Mouse (Mus musculus): Measurements from ENCODE around the gene Ifitm10. TPM values are rescaled to one million over a fixed set of nuclear protein-coding genes. Genes with fewer than 3 reads are reported as not detected.
"Not testable (repeated sequence)": the region's sequence is repeated elsewhere in the genome, so short reads cannot be mapped to it uniquely, and the experiment has no call there.

Gene Ifitm10
- 9.5 and 10.1 TPM in 2 replicates for polyA plus RNA-seq (2015; fragmentation: Nextera tagmentation; extraction: Ambion mirVana)

DNA sequence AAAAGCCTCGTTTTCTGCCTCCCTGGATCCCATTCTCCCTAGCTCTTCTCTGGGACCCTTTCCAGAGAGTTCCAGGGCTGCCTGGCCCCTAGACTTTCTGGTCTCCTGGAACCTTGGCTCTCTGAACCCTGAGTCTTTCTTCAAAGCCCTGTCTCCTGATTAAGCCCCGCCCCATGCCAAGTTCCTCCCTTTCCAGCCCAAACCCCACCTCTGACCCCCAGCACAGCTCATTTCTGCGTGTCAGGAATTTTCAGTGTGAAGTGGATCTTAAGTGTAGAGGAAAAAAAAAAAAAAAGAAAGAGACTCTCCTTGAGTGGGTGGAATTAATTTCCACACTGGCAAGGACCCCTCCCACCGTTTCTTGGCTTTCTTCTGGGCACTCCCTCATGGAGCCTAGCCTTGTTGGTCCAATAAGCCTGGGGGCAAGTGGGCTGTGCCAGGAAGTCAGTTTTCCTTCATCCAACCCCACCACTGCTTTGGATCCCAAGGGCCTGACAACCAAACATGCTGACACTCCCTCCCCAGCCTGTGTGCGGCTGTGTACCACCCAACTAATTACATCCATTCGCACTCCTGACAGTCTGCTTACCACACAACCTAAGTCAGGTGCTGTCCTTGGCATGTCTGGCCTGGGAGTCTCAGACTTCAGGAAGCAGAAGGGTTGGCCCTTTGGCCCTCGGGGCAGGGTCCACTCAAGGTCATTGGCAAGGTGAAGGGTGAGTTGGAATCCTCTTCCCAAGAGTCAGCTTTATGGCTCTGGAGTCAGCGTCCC is at the start of gene Ifitm10:
Gene Ifitm10, minus strand, starts transcription at position 113 of the 772 bp plus-strand sequence.
- no peak for ATAC-seq (replicated peaks)
- H3K4me3 ChIP-seq = no peak within 1 kb of the TSS
- H3K36me3 ChIP-seq (replicated peaks) = peaks cover 18% of the 10 kb centered on the region
- H3K4me2 ChIP-seq = peak within 1 kb of the TSS; percentile 67
- H3K4me1 ChIP-seq = peaks cover 10% of the 10 kb centered on the region
- H3K9me3 ChIP-seq = no peaks in the 10 kb centered on the region
- 68% methylated on average over 8 of the region's 8 CpGs for WGBS
- H3K27ac ChIP-seq = no peak within 1 kb of the TSS
- H3K9ac ChIP-seq = no peak within 1 kb of the TSS
- H3K27me3 ChIP-seq (replicated peaks) = peaks cover 27% of the 10 kb centered on the region

DNA sequence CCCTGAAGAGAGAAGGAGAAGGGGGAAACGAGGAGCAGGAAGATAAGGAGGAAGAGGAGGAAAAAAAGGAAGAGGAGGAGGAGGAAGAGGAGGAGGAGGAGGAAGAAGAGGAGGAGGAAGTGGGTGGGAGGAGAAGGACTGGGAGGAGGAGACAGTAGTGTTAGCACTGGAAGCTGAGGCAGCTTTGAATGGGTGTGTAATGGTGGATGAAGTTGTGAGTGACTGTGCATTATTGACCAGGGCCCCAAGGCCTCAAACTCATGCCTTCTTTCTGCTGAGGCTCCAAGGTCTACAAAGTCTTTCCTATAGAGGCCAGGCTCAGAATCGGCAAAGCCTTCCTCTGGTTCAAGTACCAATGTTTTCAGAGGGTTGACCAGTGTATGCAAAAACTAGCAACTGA is 48.3 kb upstream of the Ifitm10 start:
- H3K36me3 ChIP-seq (replicated peaks) = no peaks in the 10 kb centered on the region
- H3K4me2 ChIP-seq = no peak overlapping the region
- H3K9ac ChIP-seq = no peak overlapping the region
- ATAC-seq (replicated peaks) = no peak
- no peak overlapping the region for H3K27ac ChIP-seq
- no peaks in the 10 kb centered on the region for H3K4me1 ChIP-seq
- no peaks in the 10 kb centered on the region for H3K9me3 ChIP-seq
- H3K27me3 ChIP-seq (replicated peaks) = no peaks in the 10 kb centered on the region
- no peak overlapping the region for H3K4me3 ChIP-seq
- 84% methylated on average over 2 of the region's 2 CpGs for WGBS

DNA sequence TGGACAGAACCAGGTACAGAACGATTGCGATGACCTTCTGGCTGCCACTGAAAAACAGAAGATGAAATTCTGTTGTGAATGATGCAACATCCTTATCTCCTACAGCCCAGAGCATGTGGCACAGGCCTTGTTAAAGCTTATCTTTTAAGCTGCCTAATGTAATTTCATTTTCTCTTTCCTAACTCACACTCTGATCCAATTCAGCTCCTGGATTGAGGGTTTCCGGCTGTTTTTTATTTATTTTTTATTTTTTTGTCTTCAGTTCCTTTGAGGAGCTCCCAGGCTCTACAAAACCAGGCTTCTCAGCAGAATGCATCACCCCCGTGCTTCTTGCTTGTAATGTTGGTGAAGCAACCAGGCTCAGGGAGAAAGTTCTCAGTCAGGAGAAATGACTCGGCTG is 46.3 kb upstream of the Ifitm10 start:
- 83% methylated on average over 5 of the region's 5 CpGs for WGBS
- H3K4me2 ChIP-seq = no peak overlapping the region
- no peak for ATAC-seq (replicated peaks)

DNA sequence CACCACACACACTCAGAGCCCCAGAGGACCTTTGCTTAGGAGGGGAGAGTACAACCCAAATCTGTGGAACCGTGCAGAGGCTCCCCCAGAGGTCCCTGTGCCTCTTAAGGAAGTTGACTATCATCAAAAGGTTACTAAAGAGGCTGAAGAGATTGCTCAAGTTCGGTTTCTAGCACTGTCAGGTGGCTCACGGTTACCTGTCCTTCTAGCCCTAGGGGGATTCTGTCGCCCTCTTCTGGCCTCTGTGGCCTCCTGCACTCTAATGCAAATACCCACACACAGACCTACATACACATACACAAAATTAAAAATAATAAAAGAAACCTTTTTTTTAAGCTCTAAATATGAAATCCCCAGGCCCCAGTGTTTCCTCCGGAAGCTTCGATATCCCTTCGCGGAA is 45.1 kb upstream of the Ifitm10 start:
- WGBS = 87% methylated on average over 8 of the region's 8 CpGs
- H3K9me3 ChIP-seq = no peaks in the 10 kb centered on the region
- no peaks in the 10 kb centered on the region for H3K4me1 ChIP-seq
- H3K4me3 ChIP-seq = no peak overlapping the region
- no peak overlapping the region for H3K4me2 ChIP-seq
- no peaks in the 10 kb centered on the region for H3K27me3 ChIP-seq (replicated peaks)
- H3K27ac ChIP-seq = no peak overlapping the region
- H3K9ac ChIP-seq = no peak overlapping the region
- ATAC-seq (replicated peaks) = no peak
- H3K36me3 ChIP-seq (replicated peaks) = no peaks in the 10 kb centered on the region

More for the DNA sequence above, 46.3 kb upstream of the Ifitm10 start:
- Histone ChIP-seq H3K9me3 (no peaks in the 10 kb centered on the region), H3K36me3 (replicated peaks) (no peaks in the 10 kb centered on the region), H3K27ac (no peak overlapping the region), H3K4me3 (no peak overlapping the region), H3K4me1 (no peaks in the 10 kb centered on the region), H3K27me3 (replicated peaks) (no peaks in the 10 kb centered on the region), H3K9ac (no peak overlapping the region)

DNA sequence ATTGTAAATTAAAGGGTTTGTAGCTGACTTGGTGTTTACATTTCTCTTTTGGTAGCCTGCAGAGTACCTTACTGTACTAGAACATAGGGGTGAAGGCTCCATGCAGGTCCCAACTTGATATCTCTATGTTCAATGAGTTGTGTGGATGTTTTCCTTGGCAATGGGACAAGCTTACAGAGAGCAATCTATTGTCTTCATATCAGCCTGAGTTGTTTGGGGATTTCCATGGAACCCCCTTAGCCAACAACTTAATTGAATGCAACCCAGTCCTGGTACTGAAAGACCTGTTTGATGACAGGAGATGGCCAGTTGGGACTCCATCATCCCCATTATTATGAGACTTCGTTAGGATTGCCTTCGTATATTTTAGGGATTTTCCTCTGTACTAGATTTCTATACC is 44.5 kb upstream of the Ifitm10 start:
- no peak overlapping the region for H3K4me3 ChIP-seq
- no peaks in the 10 kb centered on the region for H3K4me1 ChIP-seq

DNA sequence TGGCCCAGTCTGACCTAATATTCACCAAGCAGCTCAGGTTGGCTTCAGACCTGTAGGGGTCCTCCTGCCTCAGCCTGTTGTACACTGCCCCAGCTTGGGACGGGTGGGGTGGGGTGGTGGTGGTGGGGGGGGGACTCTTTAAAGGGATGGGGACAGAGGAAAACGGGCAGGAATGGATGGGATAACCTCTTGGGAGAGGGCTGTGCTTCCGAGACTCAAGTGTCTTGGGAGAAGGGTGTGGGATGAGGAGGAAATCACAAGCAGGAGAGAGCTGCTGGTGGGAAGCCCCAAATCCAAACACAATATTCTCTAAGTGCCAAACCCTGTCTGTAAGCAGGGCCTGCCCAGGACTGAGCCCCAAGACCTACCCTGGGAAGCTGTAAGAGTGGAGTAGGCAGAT is 42.7 kb upstream of the Ifitm10 start:
- Histone ChIP-seq H3K36me3 (replicated peaks) (no peaks in the 10 kb centered on the region), H3K4me2 (no peak overlapping the region), H3K4me1 (no peaks in the 10 kb centered on the region), H3K27ac (no peak overlapping the region), H3K9me3 (no peaks in the 10 kb centered on the region), H3K4me3 (no peak overlapping the region), H3K27me3 (replicated peaks) (no peaks in the 10 kb centered on the region), H3K9ac (no peak overlapping the region)
- WGBS = 70% methylated on average over 3 of the region's 3 CpGs
- ATAC-seq (replicated peaks) = no peak

More for the DNA sequence above, 44.5 kb upstream of the Ifitm10 start:
- Histone ChIP-seq H3K9ac (no peak overlapping the region), H3K4me2 (no peak overlapping the region), H3K27ac (no peak overlapping the region), H3K27me3 (replicated peaks) (no peaks in the 10 kb centered on the region), H3K36me3 (replicated peaks) (no peaks in the 10 kb centered on the region), H3K9me3 (no peaks in the 10 kb centered on the region)
- no peak for ATAC-seq (replicated peaks)
- 96% methylated on average over 2 of the region's 2 CpGs for WGBS

DNA sequence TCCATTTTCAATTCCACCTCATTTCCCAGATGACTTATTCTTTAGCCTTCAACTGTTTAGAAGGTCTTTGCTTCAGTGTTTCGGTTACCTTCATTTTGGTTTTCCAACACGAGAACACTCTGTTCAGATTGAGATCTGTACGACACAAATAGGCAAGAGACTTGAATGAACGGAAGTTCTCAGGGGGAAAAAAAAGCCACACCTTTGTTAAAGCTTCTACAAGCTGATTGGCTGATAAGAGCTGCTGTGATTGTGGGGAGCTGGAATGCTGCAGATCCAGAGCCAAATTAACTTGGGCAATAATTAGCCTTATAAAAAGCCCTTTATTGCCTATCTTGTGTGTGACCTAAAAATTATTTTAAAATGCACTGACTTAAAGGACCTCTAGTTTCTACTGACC is 41.8 kb upstream of the Ifitm10 start:
- Histone ChIP-seq H3K4me1 (no peaks in the 10 kb centered on the region), H3K27me3 (replicated peaks) (no peaks in the 10 kb centered on the region), H3K36me3 (replicated peaks) (no peaks in the 10 kb centered on the region), H3K4me3 (no peak overlapping the region), H3K27ac (no peak overlapping the region), H3K4me2 (no peak overlapping the region), H3K9me3 (no peaks in the 10 kb centered on the region), H3K9ac (no peak overlapping the region)
- ATAC-seq (replicated peaks) = no peak
- WGBS = 67% methylated on average over 4 of the region's 4 CpGs

DNA sequence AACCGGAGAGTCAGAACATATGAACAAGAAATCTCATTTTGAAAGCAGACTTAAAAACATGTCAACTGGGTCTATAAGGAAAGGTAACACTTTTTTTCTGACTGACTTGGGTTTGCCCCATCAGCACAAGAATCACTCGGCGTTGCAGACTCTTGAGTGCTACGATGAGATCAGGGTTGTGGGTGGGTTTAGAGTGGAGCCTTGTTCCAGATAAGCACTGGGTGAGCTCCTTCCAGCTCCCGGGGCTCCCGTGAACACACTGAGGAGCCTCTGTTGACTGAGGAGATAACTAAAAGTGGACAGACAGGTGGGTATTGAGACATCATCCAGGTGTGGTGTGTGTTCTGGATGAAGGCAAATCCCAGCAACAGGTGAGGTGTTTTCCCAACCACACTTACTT is 39.7 kb upstream of the Ifitm10 start:
- H3K4me2 ChIP-seq = no peak overlapping the region
- no peak for ATAC-seq (replicated peaks)
- no peaks in the 10 kb centered on the region for H3K36me3 ChIP-seq (replicated peaks)
- H3K4me1 ChIP-seq = no peaks in the 10 kb centered on the region
- H3K9ac ChIP-seq = no peak overlapping the region
- no peaks in the 10 kb centered on the region for H3K9me3 ChIP-seq
- no peaks in the 10 kb centered on the region for H3K27me3 ChIP-seq (replicated peaks)
- H3K27ac ChIP-seq = no peak overlapping the region
- WGBS = 94% methylated on average over 6 of the region's 6 CpGs
- no peak overlapping the region for H3K4me3 ChIP-seq

DNA sequence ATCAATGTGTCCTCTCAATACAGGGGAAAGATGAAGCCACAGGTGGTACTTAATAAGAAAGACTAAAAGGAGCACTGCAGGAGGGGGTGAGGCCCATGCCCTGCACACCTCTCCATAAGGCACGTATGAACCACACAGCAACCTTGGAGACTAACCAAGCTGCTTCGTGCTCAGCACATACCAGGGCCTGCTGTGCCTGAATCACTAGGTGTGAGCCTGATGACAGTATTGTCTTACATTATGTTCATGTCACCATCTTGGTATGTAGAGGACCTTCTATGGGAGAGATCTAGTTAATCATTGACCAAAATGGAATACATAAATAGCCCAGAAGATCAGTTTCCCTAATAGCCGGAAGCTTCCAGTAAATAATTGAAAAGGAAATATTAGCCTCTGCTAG is 36.0 kb upstream of the Ifitm10 start:
- H3K36me3 ChIP-seq (replicated peaks) = no peaks in the 10 kb centered on the region
- no peak overlapping the region for H3K4me2 ChIP-seq
- no peaks in the 10 kb centered on the region for H3K9me3 ChIP-seq
- H3K27me3 ChIP-seq (replicated peaks) = no peaks in the 10 kb centered on the region
- H3K9ac ChIP-seq = no peak overlapping the region
- WGBS = 78% methylated on average over 3 of the region's 3 CpGs
- H3K4me1 ChIP-seq = no peaks in the 10 kb centered on the region
- no peak overlapping the region for H3K4me3 ChIP-seq
- no peak overlapping the region for H3K27ac ChIP-seq
- ATAC-seq (replicated peaks) = no peak

DNA sequence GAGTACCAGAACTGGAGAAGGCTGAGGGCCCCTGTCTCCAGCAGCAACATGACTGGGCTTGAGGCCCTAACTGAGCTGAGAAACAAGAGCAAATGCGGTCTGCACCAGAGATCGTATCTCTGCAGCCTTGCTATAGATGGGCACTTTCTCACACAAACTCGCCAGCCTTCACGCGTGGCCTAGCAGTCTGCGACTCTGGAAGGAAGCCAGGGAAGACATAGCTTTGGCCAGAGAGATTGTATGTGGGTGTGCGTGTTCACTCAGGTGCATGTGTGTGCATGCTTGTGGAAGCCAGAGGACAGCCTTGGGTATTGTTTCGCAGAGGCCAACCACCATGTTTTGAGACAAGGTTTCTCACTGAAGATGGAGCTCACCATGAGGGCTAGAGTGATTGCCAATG is 35.1 kb upstream of the Ifitm10 start:
- Histone ChIP-seq H3K9ac (no peak overlapping the region), H3K27me3 (replicated peaks) (no peaks in the 10 kb centered on the region), H3K27ac (no peak overlapping the region), H3K36me3 (replicated peaks) (no peaks in the 10 kb centered on the region), H3K9me3 (no peaks in the 10 kb centered on the region), H3K4me3 (no peak overlapping the region), H3K4me1 (no peaks in the 10 kb centered on the region), H3K4me2 (no peak overlapping the region)
- 95% methylated on average over 8 of the region's 8 CpGs for WGBS
- no peak for ATAC-seq (replicated peaks)

DNA sequence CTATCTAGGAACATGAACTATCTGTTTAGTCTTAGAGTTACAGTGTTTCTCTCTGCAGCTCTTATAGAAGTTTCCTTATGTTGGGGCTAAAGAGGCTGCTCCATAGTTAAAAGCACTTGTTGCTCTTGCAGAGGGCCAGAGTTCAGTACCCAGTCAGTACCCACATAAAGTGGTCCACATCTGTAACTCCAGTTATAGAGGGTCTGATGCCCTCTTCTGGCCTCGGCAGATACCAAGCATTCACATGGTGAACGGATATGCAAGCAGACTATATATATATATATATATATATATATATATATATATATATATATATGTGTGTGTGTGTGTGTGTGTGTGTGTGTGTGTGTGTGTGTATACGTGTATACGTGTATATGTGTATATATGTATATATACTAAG is 34.4 kb upstream of the Ifitm10 start:
- no peak overlapping the region for H3K4me2 ChIP-seq
- H3K27ac ChIP-seq = no peak overlapping the region
- no peaks in the 10 kb centered on the region for H3K9me3 ChIP-seq
- no peak overlapping the region for H3K9ac ChIP-seq
- H3K27me3 ChIP-seq (replicated peaks) = no peaks in the 10 kb centered on the region
- H3K4me1 ChIP-seq = no peaks in the 10 kb centered on the region
- 83% methylated on average over 4 of the region's 4 CpGs for WGBS
- H3K36me3 ChIP-seq (replicated peaks) = no peaks in the 10 kb centered on the region
- H3K4me3 ChIP-seq = no peak overlapping the region
- no peak for ATAC-seq (replicated peaks)

DNA sequence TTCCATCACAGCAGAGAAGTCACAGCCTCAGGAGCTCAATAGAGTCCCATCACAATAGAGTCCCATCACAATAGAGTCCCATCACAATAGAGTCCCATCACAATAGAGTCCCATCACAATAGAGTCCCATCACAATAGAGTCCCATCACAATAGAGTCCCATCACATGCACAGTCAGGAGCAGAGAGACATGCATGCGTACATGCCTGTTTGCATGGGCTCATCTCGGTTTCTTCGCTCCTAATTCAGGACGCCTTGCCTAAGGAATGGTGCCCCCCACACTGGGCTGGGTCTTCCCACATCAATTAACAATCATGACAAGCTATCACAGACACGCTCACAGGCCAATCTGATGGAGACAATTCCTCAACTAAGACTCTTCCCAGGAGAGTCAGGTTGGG is 31.6 kb upstream of the Ifitm10 start:
- not testable (repeated sequence) for H3K4me1 ChIP-seq; H3K27ac ChIP-seq; ATAC-seq (replicated peaks); H3K9me3 ChIP-seq; H3K4me3 ChIP-seq; H3K27me3 ChIP-seq (replicated peaks); H3K9ac ChIP-seq; H3K36me3 ChIP-seq (replicated peaks); H3K4me2 ChIP-seq
- WGBS = 88% methylated on average over 5 of the region's 5 CpGs

DNA sequence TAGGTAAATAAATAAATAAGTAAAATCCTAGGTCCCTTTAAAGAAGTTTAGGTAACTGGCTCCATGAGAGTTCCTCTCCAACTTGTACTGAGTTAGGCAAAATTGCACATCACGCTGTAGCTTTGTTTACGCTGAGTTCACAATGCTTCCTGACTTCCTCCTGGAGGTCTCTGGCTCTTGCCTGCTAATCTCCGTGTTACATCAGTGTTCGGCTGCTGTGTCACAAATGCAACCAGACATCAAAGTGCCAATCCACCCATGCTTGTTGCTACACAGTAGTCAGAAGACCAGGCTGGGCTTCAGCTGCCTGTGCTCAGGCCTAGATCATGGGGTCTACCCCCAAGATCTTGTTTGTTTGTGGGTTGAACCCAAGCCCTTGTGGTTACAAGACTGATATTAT is 30.0 kb upstream of the Ifitm10 start:
- H3K27me3 ChIP-seq (replicated peaks) = no peaks in the 10 kb centered on the region
- 75% methylated on average over 4 of the region's 4 CpGs for WGBS
- H3K36me3 ChIP-seq (replicated peaks) = no peaks in the 10 kb centered on the region
- H3K9me3 ChIP-seq = no peaks in the 10 kb centered on the region
- no peak overlapping the region for H3K27ac ChIP-seq
- no peak overlapping the region for H3K9ac ChIP-seq
- no peak for ATAC-seq (replicated peaks)
- no peak overlapping the region for H3K4me2 ChIP-seq
- no peaks in the 10 kb centered on the region for H3K4me1 ChIP-seq
- H3K4me3 ChIP-seq = no peak overlapping the region
